Mouse (Mus musculus) intestine, embryonic 15.5 days (tissue): ENCODE results near the gene Nup62. TPM values are rescaled to one million over a fixed set of nuclear protein-coding genes. Genes with fewer than 3 reads are reported as not detected.

Source experiments
- ATAC-seq: fragments of 200-750 bp; cut with Nextera tagmentation; 2 replicates; pipeline ENCODE4 v1.8.0; 2017; ENCODE audit warnings: moderate TSS enrichment, moderate library complexity
- H3K27ac ChIP-seq: fragments of 300-500 bp; sonication (generic); 2 replicates; pipeline ENCODE4 v1.5.1; 2015; ENCODE audit warnings: mild to moderate bottlenecking, inconsistent platforms
- H3K27me3 ChIP-seq: fragments of 300-500 bp; sonication (generic); replicated peaks from 2 replicates; pipeline ENCODE4 v1.6.1; 2015; ENCODE audit warnings: inconsistent platforms
- H3K36me3 ChIP-seq: fragments of 300-500 bp; sonication (generic); 2 replicates; pipeline ENCODE4 v1.6.1; 2015; ENCODE audit warnings: inconsistent platforms
- H3K4me1 ChIP-seq: fragments of 300-500 bp; sonication (generic); replicated peaks from 2 replicates; pipeline ENCODE4 v1.6.1; 2015; ENCODE audit warnings: inconsistent platforms
- H3K4me2 ChIP-seq: fragments of 300-500 bp; sonication (generic); replicated peaks from 2 replicates; pipeline ENCODE4 v1.6.1; 2015; ENCODE audit warnings: mild to moderate bottlenecking, inconsistent platforms
- H3K4me3 ChIP-seq: fragments of 300-500 bp; sonication (generic); replicated peaks from 2 replicates; pipeline ENCODE4 v1.5.1; 2015; ENCODE audit warnings: inconsistent platforms
- H3K9ac ChIP-seq: fragments of 300-500 bp; sonication (generic); 2 replicates; pipeline ENCODE4 v1.6.1; 2015; ENCODE audit warnings: inconsistent platforms
- H3K9me3 ChIP-seq: fragments of 300-500 bp; sonication (generic); 2 replicates; pipeline ENCODE4 v1.6.1; 2016; ENCODE audit warnings: inconsistent platforms
- WGBS: fragments of 180-500 bp; shearing (Covaris S2); methylation state at CpG from one replicate; pipeline ENCODE4 v1.1.7; 2015; 5-methylcytosine and 5-hydroxymethylcytosine counted together
- polyA plus RNA-seq: library from polyadenylated mRNA; unstranded; fragments of >200 nt; fragmentation: Nextera tagmentation; extraction: Ambion mirVana; gene quantifications from 2 replicates; pipeline ENCODE4 v1.2.1, GENCODE M21; 2015

Gene Nup62
- polyA plus RNA-seq, 1 experiment from 2014 or later, result 89.2 TPM

- H3K36me3 ChIP-seq, result peaks cover 30% of the 10 kb centered on the region
- no peaks in the 10 kb centered on the region for H3K9me3 ChIP-seq
- peak; percentile 63 for ATAC-seq
- peaks cover 14% of the 10 kb centered on the region for H3K4me1 ChIP-seq
- WGBS, result 3% methylated on average over 58 of the region's 58 CpGs
- H3K9ac ChIP-seq, result peak overlapping the region; percentile 45
- H3K4me3 ChIP-seq, result peak overlapping the region; percentile 32
- no peak overlapping the region for H3K27ac ChIP-seq
- peak overlapping the region; percentile 82 for H3K4me2 ChIP-seq
- H3K27me3 ChIP-seq, result peaks cover 19% of the 10 kb centered on the region; the same call in 1 of the 2 replicates
Measured at GRCm38 (mm10) chr7:44839491-44840191, 23.8 kb downstream of the Nup62 start.

GRCm38 (mm10) chr7:44840426-44840825 is 24.5 kb downstream of the Nup62 start:
- Histone ChIP-seq H3K27me3 (peaks cover 19% of the 10 kb centered on the region; the same call in 1 of the 2 replicates), H3K36me3 (peaks cover 38% of the 10 kb centered on the region), H3K4me2 (peak overlapping the region; percentile 82), H3K4me3 (no peak overlapping the region), H3K27ac (no peak overlapping the region), H3K4me1 (peaks cover 14% of the 10 kb centered on the region), H3K9me3 (no peaks in the 10 kb centered on the region), H3K9ac (no peak overlapping the region)
- 56% methylated on average over 14 of the region's 14 CpGs for WGBS
- ATAC-seq, result no peak

- Histone ChIP-seq H3K27ac (no peak overlapping the region), H3K36me3 (peaks cover 49% of the 10 kb centered on the region), H3K4me3 (no peak overlapping the region), H3K27me3 (peaks cover 19% of the 10 kb centered on the region; the same call in 1 of the 2 replicates), H3K4me1 (peaks cover 14% of the 10 kb centered on the region), H3K9me3 (no peaks in the 10 kb centered on the region), H3K4me2 (no peak overlapping the region), H3K9ac (no peak overlapping the region; the same call in 1 of the 2 replicates)
- ATAC-seq, result no peak
- 90% methylated on average over 8 of the region's 8 CpGs for WGBS
Measured at GRCm38 (mm10) chr7:44841825-44842463, 26.1 kb downstream of the Nup62 start.

GRCm38 (mm10) chr7:44845006-44845405 is 29.1 kb downstream of the Nup62 start:
- Histone ChIP-seq H3K4me3 (no peak overlapping the region), H3K36me3 (peaks cover 49% of the 10 kb centered on the region), H3K9ac (no peak overlapping the region), H3K27ac (no peak overlapping the region), H3K9me3 (no peaks in the 10 kb centered on the region), H3K4me1 (peaks cover 13% of the 10 kb centered on the region), H3K27me3 (0 out of 2 replicates have a peak, but pooled peaks cover 6% of the 10 kb centered on the region), H3K4me2 (no peak overlapping the region)
- 92% methylated on average over 10 of the region's 10 CpGs for WGBS
- ATAC-seq, result no peak

- H3K9me3 ChIP-seq, result no peaks in the 10 kb centered on the region
- H3K36me3 ChIP-seq, result peaks cover 45% of the 10 kb centered on the region
- H3K9ac ChIP-seq, result no peak overlapping the region
- H3K4me1 ChIP-seq, result peaks cover 21% of the 10 kb centered on the region
- no peak overlapping the region for H3K4me3 ChIP-seq
- H3K4me2 ChIP-seq, result no peak overlapping the region
- H3K27me3 ChIP-seq, result no peaks in the 10 kb centered on the region
- 89% methylated on average over 7 of the region's 7 CpGs for WGBS
- H3K27ac ChIP-seq, result no peak overlapping the region
- ATAC-seq, result no peak
Measured at GRCm38 (mm10) chr7:44846804-44847203, 30.9 kb downstream of the Nup62 start.

GRCm38 (mm10) chr7:44847772-44848171 is 31.9 kb downstream of the Nup62 start:
- peak overlapping the region; percentile 53 for H3K9ac ChIP-seq
- peak overlapping the region; percentile 98; the same call in 1 of the 2 replicates for H3K27ac ChIP-seq
- peaks cover 42% of the 10 kb centered on the region for H3K36me3 ChIP-seq
- peaks cover 27% of the 10 kb centered on the region for H3K4me1 ChIP-seq
- no peaks in the 10 kb centered on the region for H3K9me3 ChIP-seq
- 65% methylated on average over 5 of the region's 5 CpGs for WGBS
- H3K4me3 ChIP-seq, result peak overlapping the region; percentile 71
- ATAC-seq, result no peak
- H3K27me3 ChIP-seq, result no peaks in the 10 kb centered on the region
- H3K4me2 ChIP-seq, result peak overlapping the region; percentile 85

- Histone ChIP-seq H3K9me3 (no peaks in the 10 kb centered on the region), H3K9ac (peak within 1 kb of the TSS; percentile 76), H3K4me1 (peaks cover 36% of the 10 kb centered on the region), H3K4me2 (peak within 1 kb of the TSS; percentile 85), H3K4me3 (peak within 1 kb of the TSS; percentile 71), H3K27me3 (no peaks in the 10 kb centered on the region), H3K27ac (peak within 1 kb of the TSS; percentile 98), H3K36me3 (peaks cover 38% of the 10 kb centered on the region)
- peak; percentile 86 for ATAC-seq
- under 1% methylated on average over 54 of the region's 54 CpGs for WGBS
Measured at GRCm38 (mm10) chr7:44848561-44849415, 32.9 kb downstream of the Nup62 start, which contains the start of the genes Akt1s1 and Tbc1d17. Akt1s1 (plus strand) TSS chr7:44848991. Tbc1d17 (minus strand) TSS chr7:44849079.

- Histone ChIP-seq H3K9ac (peak overlapping the region; percentile 76), H3K9me3 (no peaks in the 10 kb centered on the region), H3K27ac (peak overlapping the region; percentile 98), H3K4me2 (peak overlapping the region; percentile 85), H3K4me1 (peaks cover 41% of the 10 kb centered on the region), H3K4me3 (peak overlapping the region; percentile 71), H3K36me3 (peaks cover 32% of the 10 kb centered on the region), H3K27me3 (no peaks in the 10 kb centered on the region)
- peak; percentile 72 for ATAC-seq
- WGBS, result under 1% methylated on average over 40 of the region's 41 CpGs
Measured at GRCm38 (mm10) chr7:44849416-44850111, 33.7 kb downstream of the Nup62 start.

GRCm38 (mm10) chr7:44850146-44850545 is 34.3 kb downstream of the Nup62 start:
- Histone ChIP-seq H3K4me2 (peak overlapping the region; percentile 85), H3K9ac (peak overlapping the region; percentile 76), H3K9me3 (no peaks in the 10 kb centered on the region), H3K4me3 (peak overlapping the region; percentile 71), H3K27ac (peak overlapping the region; percentile 98), H3K4me1 (peaks cover 47% of the 10 kb centered on the region), H3K36me3 (peaks cover 26% of the 10 kb centered on the region), H3K27me3 (no peaks in the 10 kb centered on the region)
- peak; percentile 52 for ATAC-seq
- under 1% methylated on average over 33 of the region's 33 CpGs for WGBS

GRCm38 (mm10) chr7:44850789-44851624 is 35.1 kb downstream of the Nup62 start:
- Histone ChIP-seq H3K27ac (peak overlapping the region; percentile 98), H3K9me3 (no peaks in the 10 kb centered on the region), H3K27me3 (no peaks in the 10 kb centered on the region), H3K4me2 (peak overlapping the region; percentile 85), H3K4me3 (peak overlapping the region; percentile 71), H3K36me3 (peaks cover 18% of the 10 kb centered on the region), H3K4me1 (peaks cover 51% of the 10 kb centered on the region), H3K9ac (peak overlapping the region; percentile 76)
- ATAC-seq, result no peak
- WGBS, result 71% methylated on average over 8 of the region's 8 CpGs
